Mouse (Mus musculus): Measurements from ENCODE around the gene Tceal8. TPM values are rescaled to one million over a fixed set of nuclear protein-coding genes. Genes with fewer than 3 reads are reported as not detected.
"Not testable (repeated sequence)": the region's sequence is repeated elsewhere in the genome, so short reads cannot be mapped to it uniquely, and the experiment has no call there.

The Tceal8 gene
- polyA plus RNA-seq, 1 experiment from 2014 or later = 236 TPM

GRCm38 (mm10) chrX:136141385-136141784 is 30.8 kb downstream of the Tceal8 start:
- Histone ChIP-seq H3K9ac (ENCODE audit: low read depth, low read length) (no peak overlapping the region), H3K4me3 (ENCODE audit: low read depth, low read length) (no peak overlapping the region), H3K4me1 (replicated peaks; ENCODE audit: control insufficient read depth, insufficient read depth, low read length) (no peaks in the 10 kb centered on the region), H3K27ac (ENCODE audit: low read depth, low read length) (no peak overlapping the region), H3K9me3 (ENCODE audit: control insufficient read depth, low read length) (no peaks in the 10 kb centered on the region), H3K27me3 (replicated peaks; ENCODE audit: control insufficient read depth, insufficient read depth, low read length) (no peaks in the 10 kb centered on the region), H3K36me3 (ENCODE audit: control insufficient read depth, insufficient read depth, low read length) (no peaks in the 10 kb centered on the region), H3K4me2 (peak overlapping the region; percentile 10; the same call in 1 of the 2 replicates)
- no peak for DNase-seq (ENCODE audit: low spot score)
- no peak for ATAC-seq (replicated peaks; ENCODE audit: low FRiP score)
- 70% methylated on average over 5 of the region's 5 CpGs for WGBS

DNA sequence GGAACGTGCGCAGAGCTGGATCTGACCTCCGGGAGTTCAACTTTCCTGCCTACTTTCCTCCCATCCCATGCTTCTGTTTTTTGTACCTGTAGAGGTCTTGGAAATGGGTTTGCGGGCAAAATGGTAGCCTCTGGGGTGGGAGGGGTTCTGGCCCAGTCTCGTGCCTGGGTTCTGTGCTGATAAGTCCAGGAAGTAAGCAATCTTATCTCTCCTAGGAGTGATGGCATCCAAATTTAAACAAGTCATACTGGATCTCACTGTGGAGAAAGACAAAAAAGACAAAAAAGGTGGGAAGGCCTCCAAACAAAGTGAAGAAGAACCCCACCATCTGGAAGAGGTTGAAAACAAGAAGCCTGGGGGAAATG is 32.5 kb downstream of the Tceal8 start:
- H3K36me3 ChIP-seq (ENCODE audit: control insufficient read depth, insufficient read depth, low read length); H3K4me1 ChIP-seq (replicated peaks; ENCODE audit: control insufficient read depth, insufficient read depth, low read length); H3K9me3 ChIP-seq (ENCODE audit: control insufficient read depth, low read length); H3K27me3 ChIP-seq (replicated peaks; ENCODE audit: control insufficient read depth, insufficient read depth, low read length); H3K27ac ChIP-seq (ENCODE audit: low read depth, low read length); DNase-seq (ENCODE audit: low spot score): not testable (repeated sequence)
- ATAC-seq (replicated peaks; ENCODE audit: low FRiP score) = peak; percentile 10; the same call in 1 of the 2 replicates
- H3K9ac ChIP-seq (ENCODE audit: low read depth, low read length) = peak overlapping the region; percentile 57
- H3K4me2 ChIP-seq = peak overlapping the region; percentile 55
- peak overlapping the region; percentile 52 for H3K4me3 ChIP-seq (ENCODE audit: low read depth, low read length)
- 27% methylated on average over 5 of the region's 5 CpGs for WGBS

- Histone ChIP-seq H3K9ac (ENCODE audit: low read depth, low read length) (peak within 1 kb of the TSS; percentile 57), H3K4me3 (ENCODE audit: low read depth, low read length) (peak within 1 kb of the TSS; percentile 52), H3K4me2 (peak within 1 kb of the TSS; percentile 55)
- not testable (repeated sequence) for H3K4me1 ChIP-seq (replicated peaks; ENCODE audit: control insufficient read depth, insufficient read depth, low read length); DNase-seq (ENCODE audit: low spot score); H3K9me3 ChIP-seq (ENCODE audit: control insufficient read depth, low read length); H3K36me3 ChIP-seq (ENCODE audit: control insufficient read depth, insufficient read depth, low read length); H3K27me3 ChIP-seq (replicated peaks; ENCODE audit: control insufficient read depth, insufficient read depth, low read length); H3K27ac ChIP-seq (ENCODE audit: low read depth, low read length)
- WGBS = 10% methylated on average over 18 of the region's 64 CpGs
- ATAC-seq (replicated peaks; ENCODE audit: low FRiP score) = peak; percentile 77
Observed at GRCm38 (mm10) chrX:136138827-136139639, 33.1 kb downstream of the Tceal8 start, which contains the start of gene Bex4. TSS of gene Bex4 (plus strand) at chrX:136138996.

DNA sequence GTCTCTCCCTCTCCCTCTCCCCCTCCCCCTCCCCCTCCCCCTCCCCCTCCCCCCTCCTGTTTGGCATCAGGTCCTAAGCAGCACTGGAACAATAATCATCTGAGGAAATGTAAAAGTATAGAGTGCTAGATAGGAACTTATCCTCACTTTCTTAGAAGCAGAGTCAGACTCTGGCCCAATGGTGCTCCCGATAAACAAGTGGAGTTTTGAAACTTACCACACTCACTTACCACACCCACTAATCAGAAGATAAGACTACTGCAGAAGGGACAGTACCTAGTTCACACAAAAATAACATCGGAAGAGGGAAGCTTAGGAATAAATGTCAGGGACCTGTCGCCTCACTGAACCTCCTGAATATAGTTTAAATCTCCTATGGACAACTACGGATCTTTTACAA is 36.6 kb downstream of the Tceal8 start:
- no peaks in the 10 kb centered on the region for H3K4me1 ChIP-seq (replicated peaks; ENCODE audit: control insufficient read depth, insufficient read depth, low read length)
- no peak overlapping the region for H3K9ac ChIP-seq (ENCODE audit: low read depth, low read length)
- H3K9me3 ChIP-seq (ENCODE audit: control insufficient read depth, low read length) = no peaks in the 10 kb centered on the region
- 65% methylated on average over 4 of the region's 4 CpGs for WGBS
- H3K27ac ChIP-seq (ENCODE audit: low read depth, low read length) = no peak overlapping the region
- H3K4me3 ChIP-seq (ENCODE audit: low read depth, low read length) = no peak overlapping the region
- peak; percentile 86 for ATAC-seq (replicated peaks; ENCODE audit: low FRiP score)
- H3K27me3 ChIP-seq (replicated peaks; ENCODE audit: control insufficient read depth, insufficient read depth, low read length) = no peaks in the 10 kb centered on the region
- H3K4me2 ChIP-seq = no peak overlapping the region
- no peaks in the 10 kb centered on the region for H3K36me3 ChIP-seq (ENCODE audit: control insufficient read depth, insufficient read depth, low read length)
- DNase-seq (ENCODE audit: low spot score) = no peak

GRCm38 (mm10) chrX:136127744-136128064 is 44.4 kb downstream of the Tceal8 start:
- Histone ChIP-seq H3K4me3 (ENCODE audit: low read depth, low read length) (no peak overlapping the region), H3K4me1 (replicated peaks; ENCODE audit: control insufficient read depth, insufficient read depth, low read length) (no peaks in the 10 kb centered on the region), H3K9me3 (ENCODE audit: control insufficient read depth, low read length) (no peaks in the 10 kb centered on the region), H3K27ac (ENCODE audit: low read depth, low read length) (no peak overlapping the region), H3K4me2 (no peak overlapping the region), H3K36me3 (ENCODE audit: control insufficient read depth, insufficient read depth, low read length) (no peaks in the 10 kb centered on the region), H3K9ac (ENCODE audit: low read depth, low read length) (no peak overlapping the region), H3K27me3 (replicated peaks; ENCODE audit: control insufficient read depth, insufficient read depth, low read length) (no peaks in the 10 kb centered on the region)
- peak; percentile 38 for DNase-seq (ENCODE audit: low spot score)
- 0 out of 2 replicates have a peak, but pooled peaks have one; percentile 34 for ATAC-seq (replicated peaks; ENCODE audit: low FRiP score)
- WGBS = 13% methylated on average over 5 of the region's 5 CpGs

DNA sequence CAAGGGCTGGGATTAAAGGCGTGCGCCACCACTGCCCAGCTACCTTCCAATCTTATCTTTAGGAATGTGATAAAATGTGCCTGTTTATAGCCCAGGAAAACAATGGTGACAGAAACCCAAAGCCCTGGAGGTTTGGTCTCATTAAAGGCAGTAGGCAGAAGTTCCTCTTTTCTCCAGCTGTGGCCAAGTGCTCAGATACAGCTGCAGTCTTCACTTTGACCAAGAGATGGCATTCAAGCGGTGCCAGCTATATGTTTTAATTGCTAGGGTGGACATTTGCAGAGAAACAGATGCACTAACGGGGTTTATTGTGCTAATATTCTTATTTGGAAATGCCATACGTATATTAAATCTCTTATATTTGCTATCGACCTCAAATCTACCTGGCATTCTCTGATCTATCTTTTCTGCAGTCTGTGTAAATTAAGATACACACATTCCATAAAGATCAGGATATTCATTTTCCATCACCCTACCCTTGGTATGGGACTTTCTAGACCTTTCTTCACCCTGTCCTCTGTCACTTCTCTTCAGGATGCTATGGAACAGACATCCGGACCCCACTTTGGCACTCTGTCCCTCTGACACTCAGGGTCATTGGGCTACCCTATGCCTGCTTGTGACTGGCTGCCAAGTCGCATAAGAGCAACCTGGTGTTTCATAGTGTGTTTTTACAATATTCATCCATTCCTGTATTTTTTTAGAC is 45.0 kb downstream of the Tceal8 start:
- no peak overlapping the region for H3K27ac ChIP-seq (ENCODE audit: low read depth, low read length)

More for the DNA sequence above, 45.0 kb downstream of the Tceal8 start:
- DNase-seq (ENCODE audit: low spot score) = no peak
- no peaks in the 10 kb centered on the region for H3K4me1 ChIP-seq (replicated peaks; ENCODE audit: control insufficient read depth, insufficient read depth, low read length)
- H3K9me3 ChIP-seq (ENCODE audit: control insufficient read depth, low read length) = no peaks in the 10 kb centered on the region
- WGBS = 58% methylated on average over 8 of the region's 8 CpGs
- H3K36me3 ChIP-seq (ENCODE audit: control insufficient read depth, insufficient read depth, low read length) = no peaks in the 10 kb centered on the region
- ATAC-seq (replicated peaks; ENCODE audit: low FRiP score) = 0 out of 2 replicates have a peak, but pooled peaks have one; percentile 60
- H3K27me3 ChIP-seq (replicated peaks; ENCODE audit: control insufficient read depth, insufficient read depth, low read length) = no peaks in the 10 kb centered on the region
- no peak overlapping the region for H3K4me3 ChIP-seq (ENCODE audit: low read depth, low read length)
- no peak overlapping the region for H3K9ac ChIP-seq (ENCODE audit: low read depth, low read length)
- H3K4me2 ChIP-seq = no peak overlapping the region

Small RNA genes within 50 kb of the gene (microRNA-seq; reads per million reads assigned to microRNA genes)
- not detected for gene Mir6383 (ENCODE audit: borderline number of aligned reads)

Other genes with a start within 250 kb of the Tceal8 start
- 51.6 and 58.6 TPM in 2 replicates for gene Arxes2, start 178.5 kb downstream of the Tceal8 start, polyA plus RNA-seq (2014; fragmentation: Nextera tagmentation; extraction: Ambion mirVana)
- 29.4 and 32.8 TPM in 2 replicates for gene Arxes1, start 139.0 kb downstream of the Tceal8 start, polyA plus RNA-seq (2014; fragmentation: Nextera tagmentation; extraction: Ambion mirVana)
- gene Bex2, start 104.1 kb downstream of the Tceal8 start, polyA plus RNA-seq (2014; fragmentation: Nextera tagmentation; extraction: Ambion mirVana) = 260 and 268 TPM in 2 replicates
- 0.23 and 0.25 TPM in 2 replicates for gene Nxf3, start 87.1 kb downstream of the Tceal8 start, polyA plus RNA-seq (2014; fragmentation: Nextera tagmentation; extraction: Ambion mirVana)
- gene Bex4, start 33.3 kb downstream of the Tceal8 start, polyA plus RNA-seq (2014; fragmentation: Nextera tagmentation; extraction: Ambion mirVana) = 307 and 310 TPM in 2 replicates
- gene Tceal5, start 31.5 kb upstream of the Tceal8 start, polyA plus RNA-seq (2014; fragmentation: Nextera tagmentation; extraction: Ambion mirVana) = 1.2 and 1.6 TPM in 2 replicates
- gene Tceal7, start 42.4 kb upstream of the Tceal8 start, polyA plus RNA-seq (2014; fragmentation: Nextera tagmentation; extraction: Ambion mirVana) = 0.69 and 0.77 TPM in 2 replicates
- gene Bex1, start 43.2 kb upstream of the Tceal8 start, polyA plus RNA-seq (2014; fragmentation: Nextera tagmentation; extraction: Ambion mirVana) = 195 and 210 TPM in 2 replicates
- gene Tceal9, start 72.7 kb upstream of the Tceal8 start, polyA plus RNA-seq (2014; fragmentation: Nextera tagmentation; extraction: Ambion mirVana) = 373 and 393 TPM in 2 replicates
- gene Bex3, start 97.9 kb upstream of the Tceal8 start, polyA plus RNA-seq (2014; fragmentation: Nextera tagmentation; extraction: Ambion mirVana) = 486 and 530 TPM in 2 replicates